Mouse (Mus musculus): Measurements from ENCODE around the gene Plpp4.

- TF ChIP-seq CTCF (IDR thresholded peaks at IDR 0.05) (no peak), EP300 (IDR thresholded peaks at IDR 0.05) (no peak)
Observed at GRCm38 (mm10) chr7:129281966-129282365, 25.1 kb downstream of the Plpp4 start.

Measured in lung, postnatal 0 days (tissue).